Mouse (Mus musculus) limb, embryonic 10.5 days (tissue): ENCODE measurements around the gene Galnt6. TPM values are rescaled to one million over a fixed set of nuclear protein-coding genes. Genes with fewer than 3 reads are reported as not detected.
A peak's percentile ranks its signal among the peaks of the same experiment; 100 is the strongest.

Source experiments
- DNase-seq: peaks from one replicate; pipeline ENCODE4 v3.0.0-alpha.2; 2017; ENCODE audit warnings: low spot score
- H3K27ac ChIP-seq: fragments of 300-500 bp; sonication (generic); 2 replicates; pipeline ENCODE4 v1.5.1; 2016; ENCODE audit warnings: mild to moderate bottlenecking
- H3K27me3 ChIP-seq: fragments of 300-500 bp; sonication (generic); 2 replicates; pipeline ENCODE4 v1.6.1; 2016; ENCODE audit warnings: low read depth, mild to moderate bottlenecking; ENCODE audit not compliant: poor library complexity, severe bottlenecking
- H3K36me3 ChIP-seq: fragments of 300-500 bp; sonication (generic); 2 replicates; pipeline ENCODE4 v1.6.1; 2016; ENCODE audit warnings: mild to moderate bottlenecking, moderate library complexity
- H3K4me1 ChIP-seq: fragments of 300-500 bp; sonication (generic); 2 replicates; pipeline ENCODE4 v1.6.1; 2016
- H3K4me3 ChIP-seq: fragments of 300-500 bp; sonication (generic); 2 replicates; pipeline ENCODE4 v1.5.1; 2016; ENCODE audit warnings: mild to moderate bottlenecking, moderate library complexity
- H3K9me3 ChIP-seq: fragments of 300-500 bp; sonication (generic); replicated peaks from 2 replicates; pipeline ENCODE4 v1.6.1; 2016; ENCODE audit warnings: mild to moderate bottlenecking
- WGBS: fragments of 180-500 bp; shearing (Covaris S2); methylation state at CpG from one replicate; pipeline ENCODE4 v1.1.7; 2016; 5-methylcytosine and 5-hydroxymethylcytosine counted together
- polyA plus RNA-seq: library from polyadenylated mRNA; unstranded; fragments of >200 nt; fragmentation: Nextera tagmentation; extraction: Ambion mirVana; gene quantifications from 2 replicates; pipeline ENCODE4 v1.2.1, GENCODE M21; 2016

Galnt6 gene
- polyA plus RNA-seq, 1 experiment from 2014 or later, result 0.11 TPM

- H3K9me3 ChIP-seq, result no peaks in the 10 kb centered on the region
- WGBS, result 52% methylated on average over 8 of the region's 8 CpGs
- H3K27ac ChIP-seq, result peak overlapping the region; percentile 89; the same call in 1 of the 2 replicates
Observed at GRCm38 (mm10) chr15:100762649-100763048, 33.5 kb upstream of the Galnt6 start.

DNA sequence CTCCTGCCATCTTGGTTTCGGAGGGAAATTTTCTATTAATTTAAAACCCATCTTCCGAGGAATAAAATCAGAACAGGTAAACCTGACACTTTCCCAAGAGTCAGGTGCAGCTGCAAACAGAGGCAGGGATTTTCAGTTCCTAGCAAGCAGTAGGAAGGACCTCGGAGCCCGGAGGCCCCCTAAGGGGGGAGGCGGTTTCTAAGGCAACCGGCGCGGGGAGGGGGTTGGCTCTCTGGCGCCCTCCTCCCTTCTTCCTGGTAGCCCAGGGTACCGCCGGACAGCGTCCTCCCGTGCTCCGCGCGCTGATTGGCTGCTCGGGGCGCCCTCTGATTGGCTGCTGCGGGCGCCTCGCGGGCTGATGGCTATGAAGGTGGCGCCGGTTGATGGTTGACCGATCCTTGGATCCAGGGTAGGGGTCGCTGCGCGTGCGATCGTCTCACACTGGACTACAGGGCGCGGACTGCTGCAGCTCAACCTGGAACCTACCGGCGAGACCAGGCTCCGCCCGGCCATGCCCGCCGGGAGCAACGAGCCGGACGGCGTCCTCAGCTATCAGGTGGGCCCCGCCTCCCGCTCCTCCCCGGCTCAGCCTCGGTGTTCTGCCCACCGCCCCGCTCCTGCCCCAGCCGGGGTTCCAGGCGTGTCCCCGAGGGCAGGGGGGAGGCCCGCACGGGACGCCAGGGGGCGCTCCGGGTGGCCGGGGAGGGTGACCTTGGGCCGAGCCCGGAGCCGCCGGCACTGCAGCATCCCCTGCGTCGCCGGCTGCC is 32.4 kb upstream of the Galnt6 start, which contains the start of gene Slc4a8:
TSS of gene Slc4a8 (plus strand) at position 329 of the 767 bp plus-strand sequence.
- H3K4me1 ChIP-seq, result peaks cover 32% of the 10 kb centered on the region
- under 1% methylated on average over 64 of the region's 64 CpGs for WGBS
- peak within 1 kb of the TSS; percentile 89 for H3K27ac ChIP-seq
- peaks cover 24% of the 10 kb centered on the region for H3K27me3 ChIP-seq
- peak within 1 kb of the TSS; percentile 69 for H3K4me3 ChIP-seq
- H3K36me3 ChIP-seq, result no peaks in the 10 kb centered on the region
- peak; percentile 95 for DNase-seq
- no peaks in the 10 kb centered on the region for H3K9me3 ChIP-seq

More at GRCm38 (mm10) chr15:100762649-100763048, 33.5 kb upstream of the Galnt6 start:
- Histone ChIP-seq H3K27me3 (peaks cover 24% of the 10 kb centered on the region), H3K4me3 (peak overlapping the region; percentile 69), H3K36me3 (no peaks in the 10 kb centered on the region), H3K4me1 (peaks cover 32% of the 10 kb centered on the region)
- DNase-seq, result no peak

- Histone ChIP-seq H3K4me1 (peaks cover 32% of the 10 kb centered on the region), H3K27me3 (peaks cover 24% of the 10 kb centered on the region), H3K36me3 (no peaks in the 10 kb centered on the region), H3K27ac (peak overlapping the region; percentile 89), H3K4me3 (peak overlapping the region; percentile 69), H3K9me3 (no peaks in the 10 kb centered on the region)
- peak; percentile 47 for DNase-seq
- WGBS, result 32% methylated on average over 9 of the region's 9 CpGs
Observed at GRCm38 (mm10) chr15:100761036-100761418, 31.9 kb upstream of the Galnt6 start.

DNA sequence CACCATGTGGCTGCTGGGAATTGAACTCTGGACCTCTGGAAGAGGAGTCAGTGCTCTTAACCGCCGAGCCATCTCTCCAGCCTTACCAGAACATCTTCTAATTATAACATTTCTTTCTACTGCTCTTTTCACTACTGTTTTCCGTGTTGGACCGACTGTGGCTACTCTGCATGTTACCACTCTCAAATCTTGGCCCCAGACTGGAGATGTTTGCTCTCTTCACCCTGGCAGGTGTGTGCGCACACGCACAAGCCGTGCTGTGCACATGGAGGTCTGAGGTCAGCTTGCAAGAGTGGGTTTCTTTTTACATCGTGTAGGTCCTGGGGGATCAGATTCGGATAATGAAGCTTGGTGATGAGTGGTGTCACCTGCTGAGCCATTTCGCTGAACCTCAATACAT is 30.1 kb upstream of the Galnt6 start:
- Histone ChIP-seq H3K27me3 (peaks cover 21% of the 10 kb centered on the region), H3K27ac (no peak overlapping the region), H3K4me3 (no peak overlapping the region), H3K4me1 (peaks cover 45% of the 10 kb centered on the region), H3K36me3 (no peaks in the 10 kb centered on the region), H3K9me3 (no peaks in the 10 kb centered on the region)
- no peak for DNase-seq
- 88% methylated on average over 10 of the region's 10 CpGs for WGBS

DNA sequence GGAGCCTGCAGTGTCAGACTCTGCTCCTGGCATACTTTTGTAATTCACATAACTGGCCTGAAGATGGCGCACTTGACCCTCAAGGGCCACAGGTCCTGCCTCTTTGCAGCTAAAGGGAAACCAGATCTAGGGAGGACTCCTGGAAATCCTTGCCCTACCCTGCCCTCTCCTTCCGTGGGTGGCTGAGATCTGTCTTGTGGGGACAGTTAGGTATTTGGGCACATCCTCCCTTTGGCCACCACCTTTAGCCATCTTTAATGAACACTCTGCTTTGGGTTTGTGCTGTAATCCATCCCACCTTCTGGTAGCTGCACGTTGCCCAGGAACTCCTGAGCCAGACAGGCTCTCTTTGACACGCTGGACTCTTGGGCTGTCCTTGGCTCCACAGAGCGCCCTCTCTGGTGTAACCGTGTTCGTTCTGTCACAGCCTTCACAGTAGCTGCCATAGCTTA is 28.4 kb upstream of the Galnt6 start:
- peak; percentile 81 for DNase-seq
- Histone ChIP-seq H3K36me3 (no peaks in the 10 kb centered on the region), H3K27me3 (peaks cover 8% of the 10 kb centered on the region), H3K4me3 (peak overlapping the region; percentile 14; the same call in 1 of the 2 replicates), H3K4me1 (peaks cover 39% of the 10 kb centered on the region), H3K9me3 (no peaks in the 10 kb centered on the region), H3K27ac (peak overlapping the region; percentile 34; the same call in 1 of the 2 replicates)
- WGBS, result under 1% methylated on average over 7 of the region's 7 CpGs

- WGBS, result 79% methylated on average over 3 of the region's 3 CpGs
- Histone ChIP-seq H3K27me3 (no peaks in the 10 kb centered on the region), H3K36me3 (no peaks in the 10 kb centered on the region), H3K4me1 (peaks cover 25% of the 10 kb centered on the region), H3K27ac (no peak overlapping the region), H3K9me3 (no peaks in the 10 kb centered on the region), H3K4me3 (no peak overlapping the region)
- DNase-seq, result no peak
Observed at GRCm38 (mm10) chr15:100755881-100756624, 26.9 kb upstream of the Galnt6 start.

DNA sequence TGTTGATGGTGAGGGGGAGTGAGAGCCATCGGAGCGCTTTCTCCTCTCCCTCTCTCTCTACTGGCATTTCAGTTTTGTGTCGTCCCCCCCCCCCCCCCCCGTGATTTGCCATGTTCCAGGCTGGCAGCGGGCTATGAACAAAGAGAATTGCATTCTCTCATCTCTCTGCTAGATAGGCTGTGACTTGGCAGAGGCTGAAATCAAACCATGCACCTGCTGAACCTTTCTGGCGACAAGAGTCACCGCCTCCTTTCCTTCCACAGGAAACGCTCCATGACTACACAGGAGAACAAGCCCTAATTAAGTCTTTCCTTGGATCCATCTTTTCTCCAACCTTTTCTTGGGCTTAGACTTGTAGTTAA is 26.3 kb upstream of the Galnt6 start:
- no peak overlapping the region for H3K27ac ChIP-seq
- no peak overlapping the region for H3K4me3 ChIP-seq
- WGBS, result 50% methylated on average over 7 of the region's 8 CpGs
- no peaks in the 10 kb centered on the region for H3K9me3 ChIP-seq
- no peak for DNase-seq
- peaks cover 20% of the 10 kb centered on the region for H3K4me1 ChIP-seq
- no peaks in the 10 kb centered on the region for H3K27me3 ChIP-seq
- H3K36me3 ChIP-seq, result no peaks in the 10 kb centered on the region

GRCm38 (mm10) chr15:100754805-100755497 is 25.8 kb upstream of the Galnt6 start:
- DNase-seq, result no peak
- Histone ChIP-seq H3K4me1 (peaks cover 17% of the 10 kb centered on the region), H3K4me3 (no peak overlapping the region), H3K27me3 (no peaks in the 10 kb centered on the region), H3K36me3 (no peaks in the 10 kb centered on the region), H3K9me3 (no peaks in the 10 kb centered on the region), H3K27ac (no peak overlapping the region)
- WGBS, result 18% methylated on average over 11 of the region's 11 CpGs

DNA sequence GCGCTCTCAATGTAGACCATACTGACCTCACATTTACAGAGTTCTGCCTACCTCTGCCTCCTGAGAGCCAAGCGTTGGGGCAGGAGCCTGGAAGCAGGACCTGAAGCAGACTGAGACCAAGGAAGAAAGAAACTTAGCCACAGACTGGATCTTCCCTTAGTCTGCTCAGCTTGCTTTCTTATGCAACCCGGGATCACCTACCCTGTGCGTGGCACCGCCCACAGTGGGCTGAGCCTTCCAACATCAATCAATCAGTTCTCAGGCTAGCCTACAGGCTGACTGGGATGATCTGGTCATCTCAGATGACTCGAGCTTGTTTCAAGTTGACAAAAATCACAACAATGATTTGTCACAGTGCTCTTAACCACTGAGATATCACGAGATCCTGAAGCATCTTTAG is 24.9 kb upstream of the Galnt6 start:
- Histone ChIP-seq H3K9me3 (no peaks in the 10 kb centered on the region), H3K4me3 (no peak overlapping the region), H3K4me1 (peaks cover 17% of the 10 kb centered on the region), H3K27ac (no peak overlapping the region), H3K36me3 (no peaks in the 10 kb centered on the region), H3K27me3 (no peaks in the 10 kb centered on the region)
- 36% methylated on average over 7 of the region's 7 CpGs for WGBS
- DNase-seq, result no peak

DNA sequence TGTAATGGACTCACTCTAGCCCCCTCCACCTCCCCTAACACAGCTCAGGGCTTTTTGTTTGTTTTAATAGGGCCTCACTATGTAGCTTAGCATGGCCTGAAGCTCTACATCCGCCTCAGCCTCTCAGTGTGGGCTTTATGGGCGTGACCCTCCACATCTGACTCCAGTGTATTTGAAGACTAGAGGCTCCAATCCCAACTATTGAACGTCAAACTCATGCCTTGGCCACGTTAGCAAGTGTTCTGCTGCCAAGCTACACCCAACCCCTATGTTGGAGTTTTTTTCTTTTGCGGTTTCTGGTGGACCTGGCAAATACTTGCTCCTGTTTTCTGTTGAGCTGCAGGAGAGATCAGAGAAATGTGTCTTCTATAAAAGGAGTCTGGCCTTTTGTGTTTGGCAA is 23.9 kb upstream of the Galnt6 start:
- Histone ChIP-seq H3K4me3 (no peak overlapping the region), H3K4me1 (peaks cover 17% of the 10 kb centered on the region), H3K9me3 (no peaks in the 10 kb centered on the region), H3K27ac (no peak overlapping the region), H3K36me3 (no peaks in the 10 kb centered on the region), H3K27me3 (0 out of 2 replicates have a peak, but pooled peaks cover 4% of the 10 kb centered on the region)
- 79% methylated on average over 5 of the region's 5 CpGs for WGBS
- DNase-seq, result no peak

DNA sequence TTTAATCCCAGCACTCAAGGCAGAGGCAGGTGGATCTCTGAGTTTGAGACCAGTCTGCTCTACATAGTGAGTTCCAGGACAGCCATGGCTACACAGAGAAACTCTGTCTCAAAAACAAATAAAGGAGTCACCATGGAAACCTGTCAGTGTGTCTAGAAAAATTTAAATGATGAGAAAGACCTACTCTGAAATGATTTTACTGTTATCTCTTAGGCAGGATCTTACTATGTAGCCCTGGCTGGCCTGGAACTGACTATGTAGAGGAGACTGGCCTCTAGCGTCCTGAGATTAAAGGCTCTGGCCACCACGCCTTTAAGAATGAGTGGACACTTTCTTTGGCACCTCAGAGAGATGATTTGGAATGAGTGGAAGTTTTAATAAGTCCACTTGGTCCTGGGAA is 23.3 kb upstream of the Galnt6 start:
- WGBS, result 80% methylated on average over 2 of the region's 2 CpGs
- DNase-seq, result no peak
- H3K9me3 ChIP-seq, result no peaks in the 10 kb centered on the region

DNA sequence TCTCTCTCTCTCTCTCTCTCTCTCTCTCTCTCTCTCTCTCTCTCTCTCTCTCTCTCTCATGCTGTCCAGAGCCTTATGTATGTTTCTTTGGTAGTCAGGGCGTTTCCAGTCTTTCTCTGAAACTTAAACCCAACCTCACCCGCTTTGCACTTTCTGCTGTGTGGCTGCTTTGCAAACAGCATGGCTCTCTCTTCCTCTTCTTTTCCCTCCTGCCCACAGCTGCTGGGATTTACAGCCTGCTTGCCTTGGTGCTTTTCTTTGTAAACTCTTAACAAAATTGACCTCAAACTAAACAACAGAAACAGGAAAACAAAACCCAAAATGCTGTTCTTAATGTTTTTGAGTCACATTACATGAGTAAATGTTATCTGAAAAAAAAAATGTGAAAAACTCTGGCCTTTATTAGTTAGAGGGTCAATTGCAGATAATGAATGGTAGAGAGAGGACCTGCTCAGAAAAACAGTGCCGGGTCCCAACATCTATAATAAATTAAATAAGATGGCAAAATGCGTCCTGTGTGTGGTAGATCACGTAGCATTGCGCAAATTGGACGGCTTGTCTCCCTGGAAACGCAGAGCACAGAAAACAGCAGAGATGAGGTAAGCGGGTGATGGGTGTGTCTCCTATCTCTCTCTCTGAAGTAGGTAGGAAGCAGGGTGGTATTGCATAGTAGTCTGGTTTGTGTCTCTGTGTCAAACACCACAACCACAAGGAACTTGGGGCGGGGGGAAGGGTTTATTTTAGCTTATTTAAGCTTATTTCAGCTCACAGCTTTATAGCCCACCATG is 20.8 kb upstream of the Galnt6 start:
- no peak overlapping the region for H3K27ac ChIP-seq
- no peak for DNase-seq
- peaks cover 22% of the 10 kb centered on the region for H3K4me1 ChIP-seq
- H3K36me3 ChIP-seq, result no peaks in the 10 kb centered on the region
- 0 out of 2 replicates have a peak, but pooled peaks cover 4% of the 10 kb centered on the region for H3K27me3 ChIP-seq
- no peak overlapping the region for H3K4me3 ChIP-seq
- no peaks in the 10 kb centered on the region for H3K9me3 ChIP-seq
- 71% methylated on average over 10 of the region's 10 CpGs for WGBS

More for the DNA sequence above, 23.3 kb upstream of the Galnt6 start:
- Histone ChIP-seq H3K36me3 (no peaks in the 10 kb centered on the region), H3K4me3 (no peak overlapping the region), H3K27ac (no peak overlapping the region), H3K4me1 (peaks cover 19% of the 10 kb centered on the region), H3K27me3 (0 out of 2 replicates have a peak, but pooled peaks cover 4% of the 10 kb centered on the region)
